In genomic region chr17:24538950-24539349, GRCm38 (mm10) we compare ENCODE assay signal across 10 mouse cellular contexts. TPM values are rescaled to one million over a fixed set of nuclear protein-coding genes. Genes with fewer than 3 reads are reported as not detected.
DNase-seq lines count a peak whose midpoint lies in the region; ATAC-seq and TF ChIP-seq lines count a peak whose summit lies in the region.
"Had no signal": no experiment of that assay in that cellular context is flagged by ENCODE, and none has a peak within 500 bp of the region (broad histone marks: within the 10 kb centered on the region; RNA-seq: fewer than 3 reads in every experiment).

No protein-coding gene starts in this region.

- TF ChIP-seq POLR2A in MEL (IDR thresholded peaks at IDR 0.05; ENCODE audit: control insufficient read depth in 1 of 2, insufficient read depth in 1 of 2, low read depth in 1 of 2, low read length in 2 of 2, poor library complexity in 1 of 2): no peak

- 66% methylated on average over 8 of the region's 8 CpGs for WGBS in embryonic facial prominence, embryonic 11.5 days

- H3K4me2 ChIP-seq in embryonic facial prominence, embryonic 11.5 days (ENCODE audit: low read depth, low read length): no peak overlapping the region
- H3K4me2 ChIP-seq: limb, embryonic 12.5 days had no signal

- no peak overlapping the region for H3K27ac ChIP-seq in layer of hippocampus, adult 2 months
- H3K27ac ChIP-seq in MEL (ENCODE audit: control insufficient read depth, low read depth, low read length): no peak overlapping the region
- no peak overlapping the region for H3K27ac ChIP-seq in embryonic facial prominence, embryonic 11.5 days (replicated peaks; ENCODE audit: low read depth, low read length)

- DNase-seq in adrenal gland, postnatal 14 days: peak; percentile 52
- DNase-seq in adrenal gland, adult 8-10 months: no peak
- DNase-seq in layer of hippocampus, adult 2 months (ENCODE audit: low spot score in 2 of 2): peak in 1 of 2 experiments; percentile 55
- DNase-seq in layer of hippocampus, adult 11-12 months (ENCODE audit: low spot score): no peak
- peak; percentile 81 for DNase-seq in MEL (ENCODE audit: low read depth, low spot score)
- DNase-seq in embryonic facial prominence, embryonic 11.5 days (ENCODE audit: low spot score): peak; percentile 67
- peak; percentile 72 for DNase-seq in lung, postnatal 10 days
- DNase-seq in yolk sac, embryonic 10.5 days (ENCODE audit: low spot score): peak; percentile 31

- peak; percentile 84 for TF ChIP-seq CTCF in layer of hippocampus, adult 2 months (conservative IDR thresholded peaks at IDR 0.05)
- peak; percentile 64 to 69 (median 65) for TF ChIP-seq CTCF in MEL (IDR thresholded peaks at IDR 0.05 in 2 of 3, conservative IDR thresholded peaks at IDR 0.05 in 1 of 3; ENCODE audit: control insufficient read depth in 1 of 3, insufficient read depth in 1 of 3, low read depth in 2 of 3, low read length in 3 of 3, poor library complexity in 1 of 3, severe bottlenecking in 1 of 3)

- H3K79me2 ChIP-seq in MEL (ENCODE audit: control insufficient read depth, insufficient read depth, low read length, poor library complexity): no peaks in the 10 kb centered on the region

- ATAC-seq in embryonic facial prominence, embryonic 11.5 days (replicated peaks; ENCODE audit: insufficient number of reproducible peaks, low FRiP score, low TSS enrichment, low read depth): no peak

- H3K36me3 ChIP-seq in MEL (ENCODE audit: control insufficient read depth in 1 of 2, insufficient read depth in 2 of 2, low read length in 2 of 2): no peaks in the 10 kb centered on the region
- H3K36me3 ChIP-seq in embryonic facial prominence, embryonic 11.5 days (replicated peaks; ENCODE audit: control insufficient read depth, insufficient read depth, low read depth, low read length): no peaks in the 10 kb centered on the region
- H3K36me3 ChIP-seq: limb, embryonic 12.5 days had no signal

- no peaks in the 10 kb centered on the region for H3K9me3 ChIP-seq in MEL (replicated peaks; ENCODE audit: insufficient read depth, low read length)
- no peaks in the 10 kb centered on the region for H3K9me3 ChIP-seq in embryonic facial prominence, embryonic 11.5 days (replicated peaks; ENCODE audit: control insufficient read depth, low read length)
- H3K9me3 ChIP-seq: limb, embryonic 12.5 days had no signal

- H3K27me3 ChIP-seq in MEL (ENCODE audit: control insufficient read depth in 1 of 2, insufficient read depth in 2 of 2, low read length in 2 of 2): no peaks in the 10 kb centered on the region
- H3K27me3 ChIP-seq in embryonic facial prominence, embryonic 11.5 days (ENCODE audit: control insufficient read depth, insufficient read depth, low read length): no peaks in the 10 kb centered on the region
- H3K27me3 ChIP-seq: limb, embryonic 12.5 days had no signal

- H3K9ac ChIP-seq in MEL (ENCODE audit: control insufficient read depth, low read depth, low read length, poor library complexity, severe bottlenecking): no peak overlapping the region
- no peak overlapping the region for H3K9ac ChIP-seq in embryonic facial prominence, embryonic 11.5 days (replicated peaks; ENCODE audit: low read length)
- H3K9ac ChIP-seq: limb, embryonic 12.5 days had no signal

- H3K4me3 ChIP-seq in layer of hippocampus, adult 2 months: no peak overlapping the region
- no peak overlapping the region for H3K4me3 ChIP-seq in MEL (ENCODE audit: control insufficient read depth in 1 of 2, insufficient read depth in 1 of 2, low read depth in 2 of 2, low read length in 2 of 2)
- H3K4me3 ChIP-seq in embryonic facial prominence, embryonic 11.5 days (ENCODE audit: low read depth, low read length): no peak overlapping the region
- H3K4me3 ChIP-seq: erythroblast, embryonic 14.5 days; limb, embryonic 12.5 days had no signal

- TF ChIP-seq EP300 in MEL (IDR thresholded peaks at IDR 0.05; ENCODE audit: low read depth in 1 of 2, low read length in 2 of 2): no peak

- no peaks in the 10 kb centered on the region for H3K4me1 ChIP-seq in MEL (ENCODE audit: control insufficient read depth in 1 of 2, insufficient read depth in 2 of 2, low read length in 2 of 2)
- H3K4me1 ChIP-seq in embryonic facial prominence, embryonic 11.5 days (ENCODE audit: control insufficient read depth, insufficient read depth, low read length): no peaks in the 10 kb centered on the region

- TF ChIP-seq RAD21 in MEL (IDR thresholded peaks at IDR 0.05; ENCODE audit: low read depth, low read length): peak; percentile 60

TF ChIP-seq in MEL, 35 proteins besides CTCF, POLR2A, EP300 and RAD21:
- TF ChIP-seq USF2 (IDR thresholded peaks at IDR 0.05; ENCODE audit: borderline replicate concordance in 1 of 2, insufficient read depth in 1 of 2, low read depth in 1 of 2, low read length in 2 of 2): no peak
- peak; percentile 65 for TF ChIP-seq SMC3 (IDR thresholded peaks at IDR 0.05; ENCODE audit: low read depth, low read length)
- TF ChIP-seq JUND (IDR thresholded peaks at IDR 0.05; ENCODE audit: low read depth, low read length): no peak
- no peak for TF ChIP-seq CHD2 (IDR thresholded peaks at IDR 0.05; ENCODE audit: low read length)
- TF ChIP-seq ZC3H11A (IDR thresholded peaks at IDR 0.05; ENCODE audit: low read depth, low read length): peak; percentile 26; the same call in 1 of the 2 replicates

RNA-seq across cellular contexts. Expression of gene Rab26, which starts 4.9 kb away (rescaled TPM):
- total RNA-seq in adrenal gland, postnatal 14 days (2021): 1.1 and 1.8 TPM in 2 replicates
- total RNA-seq in adrenal gland, adult 8-10 months (2022): 1 to 10 TPM in 3 of 4 experiments, under 1 TPM in 1; 0.81 to 3.5 (median 2.4) TPM
- 10 to 100 TPM; 78.2 to 82.2 TPM for total RNA-seq in layer of hippocampus, adult 2 months (2021)
- 0.89 and 1.0 TPM in 2 replicates for total RNA-seq in MEL (2012; rRNA removed)
- 1 to 10 TPM in 1 of 2 experiments, not detected in 1; 1.1 TPM for polyA plus RNA-seq in MEL (2012; ENCODE audit: insufficient read depth in 1 of 2, insufficient read length in 2 of 2, low read depth in 1 of 2, low replicate concordance in 2 of 2, missing spikeins in 1 of 2)
- polyA plus RNA-seq in embryonic facial prominence, embryonic 11.5 days (2014; fragmentation: Nextera tagmentation; extraction: Ambion mirVana): 1.4 and 1.8 TPM in 2 replicates

RNA-seq across cellular contexts. Expression of gene Pkd1, which starts 10.7 kb away (rescaled TPM):
- 42.2 and 44.3 TPM in 2 replicates for total RNA-seq in adrenal gland, postnatal 14 days (2021)
- 10 to 100 TPM; 58.5 to 88.8 (median 71.0) TPM for total RNA-seq in adrenal gland, adult 8-10 months (2022)
- 10 to 100 TPM; 87.0 to 93.3 TPM for total RNA-seq in layer of hippocampus, adult 2 months (2021)
- total RNA-seq in MEL (2012; rRNA removed): 10.3 and 10.6 TPM in 2 replicates
- polyA plus RNA-seq in MEL (2012; ENCODE audit: insufficient read depth in 1 of 2, insufficient read length in 2 of 2, low read depth in 1 of 2, low replicate concordance in 2 of 2, missing spikeins in 1 of 2): 10 to 100 TPM in 1 of 2 experiments, not detected in 1; 10.7 TPM
- polyA plus RNA-seq in embryonic facial prominence, embryonic 11.5 days (2014; fragmentation: Nextera tagmentation; extraction: Ambion mirVana): 9.6 and 16.6 TPM in 2 replicates

RNA-seq across cellular contexts. Expression of gene Traf7, which starts 11.2 kb away (rescaled TPM):
- 85.4 and 101 TPM in 2 replicates for total RNA-seq in adrenal gland, postnatal 14 days (2021)
- 100 to 1,000 TPM in 3 of 4 experiments, 10 to 100 TPM in 1; 92.1 to 189 (median 132) TPM for total RNA-seq in adrenal gland, adult 8-10 months (2022)
- total RNA-seq in layer of hippocampus, adult 2 months (2021): 10 to 100 TPM; 87.9 to 95.5 TPM
- total RNA-seq in MEL (2012; rRNA removed): 118 and 121 TPM in 2 replicates
- polyA plus RNA-seq in MEL (2012; ENCODE audit: insufficient read depth in 1 of 2, insufficient read length in 2 of 2, low read depth in 1 of 2, low replicate concordance in 2 of 2, missing spikeins in 1 of 2): 100 to 1,000 TPM in 1 of 2 experiments, not detected in 1; 261 TPM
- 86.1 and 88.2 TPM in 2 replicates for polyA plus RNA-seq in embryonic facial prominence, embryonic 11.5 days (2014; fragmentation: Nextera tagmentation; extraction: Ambion mirVana)

RNA-seq across cellular contexts. Expression of gene Caskin1, which starts 50.5 kb away (rescaled TPM):
- total RNA-seq in adrenal gland, postnatal 14 days (2021): 14.8 and 16.1 TPM in 2 replicates
- 10 to 100 TPM; 49.1 to 61.2 (median 53.8) TPM for total RNA-seq in adrenal gland, adult 8-10 months (2022)
- 100 to 1,000 TPM; 153 to 158 TPM for total RNA-seq in layer of hippocampus, adult 2 months (2021)
- total RNA-seq in MEL (2012; rRNA removed): 0.04 and 0.07 TPM in 2 replicates
- polyA plus RNA-seq in MEL (2012; ENCODE audit: insufficient read depth in 1 of 2, insufficient read length in 2 of 2, low read depth in 1 of 2, low replicate concordance in 2 of 2, missing spikeins in 1 of 2): under 1 TPM in 1 of 2 experiments, not detected in 1; 0.38 TPM
- 2.6 and 2.8 TPM in 2 replicates for polyA plus RNA-seq in embryonic facial prominence, embryonic 11.5 days (2014; fragmentation: Nextera tagmentation; extraction: Ambion mirVana)
- polyA plus RNA-seq: erythroblast, embryonic 14.5 days had no signal

Comparison
In these comparisons a context has a peak if more than half of its experiments do, and no peak if none do; other contexts are left out.
1. DNase-seq: peak in adrenal gland, postnatal 14 days (single experiment), MEL (single experiment), embryonic facial prominence, embryonic 11.5 days (single experiment), lung, postnatal 10 days (single experiment) and yolk sac, embryonic 10.5 days (single experiment); none in adrenal gland, adult 8-10 months (single experiment) and layer of hippocampus, adult 11-12 months (single experiment).
2. RNA of gene Rab26, which starts 4.9 kb away (total RNA-seq): 78.2 to 82.2 TPM in layer of hippocampus, adult 2 months; 0.81 to 3.5 TPM in adrenal gland, adult 8-10 months, 1.1 to 1.8 TPM in adrenal gland, postnatal 14 days and 0.89 to 1.0 TPM in MEL; every median in the first group is over 10 times any median in the second.